Mouse (Mus musculus) ovary, adult 2 months (tissue): Measurements from ENCODE around the gene Akt1s1. TPM values are rescaled to one million over a fixed set of nuclear protein-coding genes. Genes with fewer than 3 reads are reported as not detected.

Experiments
- polyA plus RNA-seq: library from polyadenylated mRNA; depleted of rRNA; stranded (reverse); fragments of >200 nt; gene quantifications from 2 replicates; pipeline ENCODE4 v1.2.3, GENCODE M21; 2012; rRNA removed

Gene Akt1s1
- 475 and 657 TPM in 2 replicates for polyA plus RNA-seq

GRCm38 (mm10) chr7:44848561-44849415 lies at the start of gene Akt1s1, which contains the start of gene Tbc1d17:
Akt1s1 (plus strand) TSS chr7:44848991.
Tbc1d17 (minus strand) TSS chr7:44849079.

DNA sequence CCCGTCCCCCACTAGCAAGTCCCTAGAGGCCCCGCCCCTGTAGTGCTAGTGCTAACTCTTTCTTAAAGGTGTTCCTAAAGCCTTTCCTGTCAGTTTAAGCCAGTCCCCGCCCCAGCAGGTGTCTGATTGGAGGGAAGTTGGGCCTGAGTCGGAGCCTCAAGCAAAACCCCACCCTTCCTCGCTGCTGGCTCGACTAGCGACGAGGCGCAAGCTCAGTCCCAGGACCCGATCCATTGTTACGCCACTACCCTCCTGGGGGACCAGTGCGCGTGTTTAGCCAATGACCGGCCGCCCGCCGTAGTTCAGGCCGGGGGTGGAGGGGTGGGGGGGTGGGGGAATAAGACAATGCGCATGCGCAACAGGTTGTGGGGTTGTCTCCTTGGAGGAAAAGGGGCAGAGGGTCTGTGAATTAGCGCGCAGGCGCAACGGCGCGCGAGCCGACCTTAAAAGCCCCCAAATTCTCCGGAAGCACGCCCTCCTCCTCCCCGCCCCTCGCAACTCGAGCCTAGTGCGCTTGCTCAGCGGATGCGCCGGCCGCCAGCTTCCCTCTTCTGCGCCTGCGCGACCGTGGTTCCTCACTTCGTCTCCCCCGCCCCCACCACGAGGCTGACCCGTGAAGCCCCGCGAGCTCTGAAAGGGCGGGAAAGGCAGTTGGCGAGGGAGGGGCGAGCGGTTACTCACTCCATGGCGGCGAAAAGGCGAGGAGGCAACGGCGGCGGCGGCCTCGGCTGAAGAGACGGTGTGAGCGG lies 32.9 kb upstream of the Akt1s1 start, which contains the start of the genes Nup62 and Il4i1:
TSS of gene Nup62 (plus strand) at position 368 of the 749 bp plus-strand sequence.
TSS of gene Il4i1 (plus strand) at position 667 of the 749 bp plus-strand sequence.

DNA sequence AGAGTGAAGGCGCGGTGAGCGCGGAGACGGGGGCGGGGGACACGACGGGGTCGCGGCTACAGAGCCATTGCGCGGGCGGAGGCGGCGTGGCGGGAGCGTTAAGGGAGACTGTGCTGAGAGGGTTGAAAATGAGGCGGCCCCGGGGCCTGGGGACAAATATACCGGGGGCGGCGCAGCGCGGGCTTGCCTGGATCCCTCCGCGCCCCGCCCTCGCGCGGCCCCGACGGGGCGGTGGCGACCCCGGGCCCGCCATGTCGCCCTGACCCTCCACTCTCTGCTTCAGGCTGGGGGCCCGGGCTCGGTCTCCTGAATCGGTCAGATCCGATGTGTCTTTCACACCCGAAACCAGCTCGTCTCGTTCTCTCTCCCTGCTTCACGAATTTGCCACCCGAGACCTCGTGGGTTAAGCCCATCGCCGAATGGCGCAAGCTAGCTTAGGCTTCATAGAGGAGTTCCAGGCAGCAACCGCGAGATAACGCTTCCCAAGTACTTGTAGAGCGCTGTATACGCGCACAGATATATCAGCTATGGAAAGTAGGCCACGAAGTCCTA lies 32.2 kb upstream of the Akt1s1 start, which contains the start of gene Atf5:
TSS of gene Atf5 (minus strand) at position 189 of the 552 bp plus-strand sequence.

GRCm38 (mm10) chr7:44857042-44857552 lies 8.3 kb downstream of the Akt1s1 start, which contains the start of gene Pnkp:
Pnkp (plus strand) TSS chr7:44857139.

GRCm38 (mm10) chr7:44869697-44870528 lies 21.1 kb downstream of the Akt1s1 start, which contains the start of gene Ptov1:
Ptov1 (minus strand) TSS chr7:44869788.

GRCm38 (mm10) chr7:44892276-44892921 lies 43.6 kb downstream of the Akt1s1 start, which contains the start of gene Med25:
Med25 (minus strand) TSS chr7:44892712.

DNA sequence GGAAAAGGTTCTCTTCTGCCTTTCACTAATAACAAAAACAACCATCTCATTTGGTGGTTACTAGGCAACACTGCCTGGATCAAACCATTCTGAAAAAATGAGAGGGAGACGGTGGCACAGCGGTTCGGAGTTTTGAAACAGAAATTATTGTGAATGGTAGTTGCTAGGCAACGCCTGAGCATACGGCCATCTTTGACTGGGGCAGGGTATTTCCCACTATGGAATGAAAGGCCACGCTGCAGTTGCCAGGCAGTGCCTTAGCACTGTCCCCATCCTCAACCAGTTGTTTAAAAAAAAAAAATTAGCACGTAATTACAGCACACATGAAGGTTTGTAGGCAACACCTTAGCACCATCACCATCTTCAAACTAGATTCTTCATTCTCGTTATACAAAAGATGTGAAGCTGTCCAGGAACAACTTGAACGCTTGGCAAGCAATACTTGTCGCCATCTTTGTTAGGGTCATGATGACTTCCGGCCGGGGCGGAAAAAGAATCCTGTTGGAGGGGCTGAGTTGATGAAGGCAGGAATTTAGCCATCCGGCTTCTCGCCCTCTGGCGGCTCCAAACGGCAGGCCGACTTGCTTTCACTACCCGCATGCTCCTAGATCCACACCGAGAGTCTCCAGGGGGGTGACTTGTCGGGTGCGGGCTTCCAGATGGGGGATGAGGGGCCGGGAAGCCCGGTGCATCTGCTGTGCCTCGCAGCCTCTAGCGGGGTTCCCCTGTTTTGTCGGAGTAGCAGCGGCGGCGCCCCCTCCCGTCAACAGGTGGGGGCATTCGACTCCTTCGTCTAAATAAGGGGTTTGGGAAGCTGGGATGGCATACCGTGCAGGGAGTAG lies 47.0 kb downstream of the Akt1s1 start, which contains the start of gene Fuz:
TSS of gene Fuz (plus strand) at position 487 of the 842 bp plus-strand sequence.

Other genes starting within 250 kb of the Akt1s1 start
- gene Myh14, start 178.1 kb upstream of the Akt1s1 start, polyA plus RNA-seq: 9.2 and 12.0 TPM in 2 replicates
- gene Izumo2, start 140.2 kb upstream of the Akt1s1 start, polyA plus RNA-seq: not detected in 2 replicates
- 30.5 and 41.0 TPM in 2 replicates for gene Vrk3, start 100.6 kb upstream of the Akt1s1 start, polyA plus RNA-seq
- gene Zfp473, start 97.9 kb upstream of the Akt1s1 start, polyA plus RNA-seq: 0.66 and 0.89 TPM in 2 replicates
- 121 and 156 TPM in 2 replicates for gene Nup62, start 32.9 kb upstream of the Akt1s1 start, polyA plus RNA-seq
- gene Il4i1, start 32.6 kb upstream of the Akt1s1 start, polyA plus RNA-seq: 3.7 and 5.0 TPM in 2 replicates
- gene Atf5, start 32.3 kb upstream of the Akt1s1 start, polyA plus RNA-seq: 231 and 322 TPM in 2 replicates
- gene Tbc1d17, start 88 bp downstream of the Akt1s1 start, polyA plus RNA-seq: 147 and 164 TPM in 2 replicates
- 65.1 and 72.1 TPM in 2 replicates for gene Pnkp, start 8.1 kb downstream of the Akt1s1 start, polyA plus RNA-seq
- 762 and 793 TPM in 2 replicates for gene Ptov1, start 20.8 kb downstream of the Akt1s1 start, polyA plus RNA-seq
- 274 and 494 TPM in 2 replicates for gene Med25, start 43.7 kb downstream of the Akt1s1 start, polyA plus RNA-seq
- 133 and 143 TPM in 2 replicates for gene Fuz, start 47.1 kb downstream of the Akt1s1 start, polyA plus RNA-seq
- 132 and 136 TPM in 2 replicates for gene Ap2a1, start 80.5 kb downstream of the Akt1s1 start, polyA plus RNA-seq
- 0.08 TPM in 1 of 2 replicates, not detected in the other for gene Tsks, start 94.2 kb downstream of the Akt1s1 start, polyA plus RNA-seq
- gene Cpt1c, start 125.9 kb downstream of the Akt1s1 start, polyA plus RNA-seq: 61.1 and 66.1 TPM in 2 replicates
- gene Prmt1, start 137.6 kb downstream of the Akt1s1 start, polyA plus RNA-seq: 364 and 448 TPM in 2 replicates
- 154 and 158 TPM in 2 replicates for gene Irf3, start 148.7 kb downstream of the Akt1s1 start, polyA plus RNA-seq
- gene Bcl2l12, start 149.7 kb downstream of the Akt1s1 start, polyA plus RNA-seq: 43.3 and 49.2 TPM in 2 replicates
- gene Scaf1, start 167.4 kb downstream of the Akt1s1 start, polyA plus RNA-seq: 116 and 132 TPM in 2 replicates
- gene Rras, start 169.0 kb downstream of the Akt1s1 start, polyA plus RNA-seq: 161 and 171 TPM in 2 replicates
- 17.5 and 18.4 TPM in 2 replicates for gene Prr12, start 203.9 kb downstream of the Akt1s1 start, polyA plus RNA-seq
- 157 and 163 TPM in 2 replicates for gene Nosip, start 213.4 kb downstream of the Akt1s1 start, polyA plus RNA-seq
- 90.9 and 100 TPM in 2 replicates for gene Prrg2, start 213.7 kb downstream of the Akt1s1 start, polyA plus RNA-seq
- 537 and 545 TPM in 2 replicates for gene Rcn3, start 243.2 kb downstream of the Akt1s1 start, polyA plus RNA-seq